Mouse (Mus musculus) thymus, adult 18-20 months (tissue): ENCODE measurements around the gene Gdpd5.
A peak's percentile ranks its signal among the peaks of the same experiment; 100 is the strongest.

Experiments used
- DNase-seq, 2 experiments: peaks; one replicate each; pipeline ENCODE4 v3.0.0; 2022; ENCODE audit warnings: mixed read lengths in 2 of 2

The Gdpd5 gene

DNA sequence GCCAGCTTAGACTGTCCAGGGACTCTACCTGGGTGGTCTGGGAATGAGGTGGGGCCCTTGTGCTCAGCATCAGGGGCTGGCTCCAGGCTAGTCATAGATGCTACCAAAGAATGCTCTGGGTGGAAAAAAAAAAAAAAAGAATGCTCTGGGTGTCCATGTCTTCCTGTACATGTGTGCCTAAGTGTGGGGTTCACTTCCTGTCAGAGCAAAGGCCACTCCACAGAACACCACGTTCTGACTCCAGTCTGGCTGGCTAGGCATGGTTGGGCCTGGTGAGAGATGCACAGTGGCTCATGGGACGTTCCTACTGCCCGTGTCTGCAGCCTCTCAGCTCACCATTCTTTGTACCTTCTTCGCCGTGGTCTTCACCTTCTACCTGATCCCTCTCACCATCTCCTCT is 67.4 kb downstream of the Gdpd5 start:
- DNase-seq = no peak

DNA sequence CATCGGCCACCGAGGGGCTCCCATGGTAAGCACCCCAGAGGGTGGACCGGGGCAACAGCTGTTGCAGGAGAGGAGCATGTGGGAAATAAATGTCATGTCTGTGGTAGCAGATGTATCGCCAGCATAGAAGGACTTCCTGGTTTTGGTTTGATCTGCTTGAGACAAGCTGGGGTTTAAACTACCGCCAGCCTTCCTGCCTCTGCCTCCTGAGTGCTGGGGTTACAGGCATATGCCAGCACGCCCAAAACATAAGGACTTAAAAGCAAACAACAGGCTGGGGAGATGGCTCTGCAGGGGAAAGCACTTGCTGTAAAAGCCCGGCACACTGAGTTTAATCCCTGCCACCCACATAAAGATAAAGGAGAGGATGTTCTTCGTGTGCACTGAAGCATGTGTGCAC is 67.8 kb downstream of the Gdpd5 start:
- DNase-seq = peak in 1 of 2 experiments; percentile 23

DNA sequence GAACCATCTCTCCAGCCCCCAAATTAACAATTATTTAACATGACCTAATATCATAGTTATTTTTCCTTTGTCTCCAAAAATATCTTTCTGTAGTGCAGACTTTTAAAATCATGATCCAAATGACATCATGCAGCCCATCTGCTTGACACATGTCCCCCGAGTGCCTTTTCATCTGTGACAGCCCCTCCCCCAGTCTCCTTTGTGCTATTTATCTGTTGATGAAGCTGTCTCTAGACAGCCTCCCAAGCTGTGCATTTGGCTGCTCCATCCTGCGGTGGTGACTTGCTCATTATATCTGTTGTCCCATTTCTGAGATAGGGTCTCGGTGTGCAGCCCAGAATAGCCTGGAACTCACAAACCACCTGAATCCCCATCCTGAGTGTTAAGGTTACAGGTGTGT is 68.5 kb downstream of the Gdpd5 start:
- no peak for DNase-seq

DNA sequence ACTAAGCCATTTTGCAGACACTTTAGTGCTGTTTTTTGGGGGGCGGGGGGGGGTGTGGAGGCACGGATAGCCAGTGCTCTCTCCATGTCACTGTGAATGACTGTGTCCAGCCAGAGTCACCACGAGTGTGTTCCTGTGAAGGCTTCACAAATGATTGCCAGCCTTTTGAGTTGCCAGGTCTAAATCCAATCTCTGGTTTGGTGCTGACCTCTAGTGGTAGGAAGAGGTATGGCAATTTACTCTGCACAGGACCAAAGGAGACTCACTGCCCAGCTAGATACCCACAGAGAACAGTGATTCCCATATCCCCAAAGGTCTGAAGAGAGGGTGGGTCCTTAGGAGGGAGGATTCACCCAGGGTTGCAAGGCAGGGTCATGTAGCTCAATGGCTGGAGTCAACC is 69.5 kb downstream of the Gdpd5 start:
- peak in 1 of 2 experiments; percentile 35 for DNase-seq

DNA sequence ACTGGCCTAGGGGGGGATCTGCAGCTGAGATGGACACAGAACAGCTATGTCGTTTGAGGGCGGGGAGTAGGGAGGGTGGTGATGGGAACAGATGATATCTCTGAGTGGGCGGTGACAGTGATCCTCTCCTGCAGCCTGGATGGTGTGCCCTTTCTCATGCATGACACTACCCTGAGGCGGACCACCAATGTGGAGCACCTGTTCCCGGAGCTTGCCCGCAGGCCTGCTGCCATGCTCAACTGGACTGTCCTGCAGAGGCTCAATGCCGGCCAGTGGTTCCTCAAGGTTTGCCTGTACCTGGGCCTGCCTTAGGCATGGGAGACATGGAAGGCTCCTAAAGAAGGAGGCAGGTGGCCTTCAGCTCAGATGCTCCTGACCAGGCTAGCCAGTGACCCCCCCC is 71.6 kb downstream of the Gdpd5 start:
- DNase-seq = no peak

DNA sequence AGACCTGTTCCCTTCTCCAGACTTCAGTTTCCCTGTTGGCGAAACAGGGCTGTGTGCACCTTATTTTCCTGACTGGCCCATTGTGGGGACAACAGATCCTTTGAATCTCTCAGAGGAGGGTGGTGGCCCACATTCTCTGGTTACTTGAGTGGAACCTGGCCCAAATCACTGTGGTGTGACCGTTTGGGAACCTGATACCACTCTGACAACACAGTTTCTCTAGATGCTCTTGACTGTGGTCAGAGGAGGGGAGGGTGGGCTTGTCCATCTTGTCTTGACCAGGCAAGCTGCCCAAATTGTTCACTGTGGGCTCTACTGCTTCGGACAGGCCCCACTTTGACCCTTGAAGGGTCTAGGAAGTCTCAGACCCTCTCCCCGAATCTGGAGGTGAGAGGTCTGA is 72.8 kb downstream of the Gdpd5 start:
- DNase-seq = no peak

DNA sequence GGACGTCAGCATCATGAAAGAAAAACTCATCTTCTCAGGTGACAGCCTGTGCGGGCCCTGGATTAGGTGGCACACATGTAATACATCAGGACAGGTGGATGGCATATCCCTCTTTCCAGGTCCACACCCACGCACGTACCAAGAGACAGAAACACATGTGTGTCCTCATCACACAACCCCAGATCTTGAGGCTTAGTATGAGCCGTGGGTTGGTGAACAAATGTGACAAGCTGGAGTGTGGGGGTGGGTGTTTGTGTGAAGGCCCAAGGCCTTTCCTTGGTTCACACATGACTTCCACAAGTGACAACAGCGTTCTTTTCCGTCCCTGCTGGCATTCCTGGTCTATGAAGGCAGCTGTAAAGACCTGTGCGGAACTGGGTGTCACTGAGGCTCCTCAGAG is 77.6 kb downstream of the Gdpd5 start:
- DNase-seq = no peak

DNA sequence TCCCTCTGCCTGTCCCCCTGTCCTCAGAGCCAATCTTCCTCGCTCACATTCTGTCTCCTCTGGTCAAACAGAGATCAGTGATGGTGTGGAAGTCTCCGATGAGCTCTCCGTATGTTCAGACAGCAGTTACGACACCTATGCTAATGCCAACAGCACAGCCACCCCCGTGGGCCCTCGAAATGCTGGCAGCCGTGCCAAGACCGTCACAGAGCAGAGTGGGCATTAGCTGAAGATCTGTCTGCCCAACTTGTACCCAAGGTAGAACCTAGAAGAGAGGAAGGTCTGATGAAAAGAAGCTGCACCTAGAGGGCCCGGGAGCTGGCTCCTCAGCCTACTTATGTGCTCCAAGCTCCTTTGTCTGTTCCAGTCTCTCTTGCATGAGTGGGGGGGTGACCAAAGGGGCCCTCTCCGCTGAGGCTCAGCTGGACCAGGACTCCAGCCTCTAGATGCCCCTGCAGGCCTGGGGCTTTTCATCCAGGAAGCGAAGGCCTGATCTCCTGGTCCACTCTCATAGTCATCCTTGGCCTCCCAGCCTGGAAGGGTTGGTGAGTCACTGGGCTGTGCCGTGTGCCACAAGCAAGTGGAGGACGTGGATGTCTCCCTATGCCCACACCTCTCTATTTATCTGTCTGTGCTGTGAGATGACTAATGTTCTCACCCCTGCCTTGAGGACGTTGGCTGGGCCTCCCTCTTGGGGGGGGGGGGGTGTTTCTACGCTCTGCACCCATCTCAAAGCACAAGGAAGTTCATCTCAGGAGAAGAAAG is 78.9 kb downstream of the Gdpd5 start:
- DNase-seq = no peak

DNA sequence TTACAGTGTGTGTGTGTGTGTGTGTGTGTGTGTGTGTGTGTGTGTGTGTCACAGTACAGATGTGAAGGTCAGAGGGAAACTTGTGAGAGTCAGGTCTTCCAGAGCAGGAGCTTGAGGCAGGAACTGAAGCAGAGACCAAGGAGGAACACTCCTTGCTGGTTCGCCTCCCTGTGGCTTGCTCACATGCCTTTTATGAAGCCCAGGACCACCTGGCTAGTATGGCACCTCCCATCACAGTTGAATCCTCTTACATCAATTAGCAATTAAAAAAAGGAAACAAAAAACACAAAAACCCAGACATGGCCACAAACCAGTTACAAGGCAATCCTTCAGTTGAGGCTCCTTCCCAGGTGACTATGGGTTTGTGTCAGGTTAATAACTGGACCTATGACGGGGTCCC is 81.9 kb downstream of the Gdpd5 start:
- DNase-seq = no peak

DNA sequence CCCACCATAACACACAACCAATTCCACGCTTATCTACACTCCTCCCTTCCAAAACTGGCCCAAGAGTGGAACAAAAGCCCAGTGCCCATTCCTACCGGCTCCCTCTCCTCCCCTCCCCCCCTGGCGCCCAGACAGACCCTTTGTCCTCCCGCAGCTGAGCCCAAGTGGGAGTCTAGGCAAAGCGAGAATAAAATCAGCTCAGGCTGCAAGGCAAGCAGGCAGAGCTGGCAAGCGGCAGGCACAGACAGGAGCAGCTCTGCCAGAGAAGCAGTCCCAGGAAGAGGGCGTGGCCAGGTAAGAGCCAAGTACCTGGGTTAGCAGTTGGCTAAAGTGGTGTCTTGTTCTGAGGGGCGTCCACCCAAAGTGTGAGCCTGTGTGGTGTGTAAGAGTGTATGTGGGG is 84.6 kb downstream of the Gdpd5 start, which contains the start of gene Klhl35:
Gene Klhl35 (plus strand): TSS at position 194 of the 400 bp plus-strand sequence.
- no peak for DNase-seq

DNA sequence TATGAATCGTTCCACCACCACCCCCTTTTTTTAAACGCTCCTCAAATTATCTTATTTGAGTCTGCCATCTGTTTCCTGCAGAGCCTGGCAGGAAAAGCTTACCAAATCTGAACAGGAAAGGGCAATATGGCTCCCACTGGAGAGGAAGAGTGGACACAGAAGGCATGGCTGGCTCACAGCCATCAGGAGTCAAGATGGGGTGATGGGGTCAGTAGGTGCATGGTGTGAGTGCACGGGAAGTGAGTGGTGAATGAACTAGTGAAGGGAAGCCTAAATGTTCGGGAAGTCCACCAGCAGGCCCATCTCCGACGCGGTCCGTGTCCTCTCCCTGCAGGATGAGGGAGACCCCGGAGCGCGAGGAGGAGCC is 86.7 kb downstream of the Gdpd5 start:
- no peak for DNase-seq

DNA sequence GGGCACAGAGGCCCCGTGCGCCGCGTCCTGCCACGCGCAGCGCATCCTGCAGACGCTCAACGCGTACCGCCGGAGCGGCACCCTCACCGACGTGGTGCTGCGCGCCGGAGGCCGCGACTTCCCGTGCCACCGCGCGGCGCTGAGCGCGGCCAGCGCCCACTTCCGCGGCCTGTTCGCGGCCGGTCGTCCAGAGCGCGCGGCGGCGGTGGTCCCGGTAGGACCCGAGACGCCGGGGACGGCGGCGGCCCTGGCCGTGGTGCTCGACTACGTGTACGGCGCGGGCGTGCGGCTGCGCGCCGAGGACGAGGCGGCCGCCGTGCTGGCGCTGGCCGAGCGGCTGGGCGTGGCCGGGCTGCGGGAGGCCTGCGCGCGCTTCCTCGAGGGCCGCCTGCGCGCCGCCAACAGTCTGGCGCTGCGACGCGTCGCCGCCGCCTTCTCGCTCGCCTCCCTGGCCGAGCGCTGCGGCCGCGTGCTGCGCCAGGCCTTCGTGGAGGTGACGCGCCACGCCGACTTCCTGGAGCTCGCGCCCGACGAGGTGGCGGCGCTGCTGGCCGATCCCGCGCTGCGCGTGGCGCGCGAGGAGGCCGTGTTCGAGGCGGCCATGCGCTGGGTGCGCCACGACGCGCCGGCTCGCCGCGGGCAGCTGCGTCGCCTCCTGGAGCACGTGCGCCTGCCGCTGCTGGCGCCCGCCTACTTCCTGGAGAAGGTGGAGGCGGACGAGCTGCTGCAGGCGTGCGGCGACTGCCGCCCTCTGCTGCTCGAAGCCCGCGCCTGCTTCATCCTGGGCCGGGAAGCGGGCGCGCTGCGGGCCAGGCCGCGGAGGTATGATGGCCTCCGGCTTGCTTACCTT is 87.3 kb downstream of the Gdpd5 start:
- DNase-seq = peak; percentile 69

DNA sequence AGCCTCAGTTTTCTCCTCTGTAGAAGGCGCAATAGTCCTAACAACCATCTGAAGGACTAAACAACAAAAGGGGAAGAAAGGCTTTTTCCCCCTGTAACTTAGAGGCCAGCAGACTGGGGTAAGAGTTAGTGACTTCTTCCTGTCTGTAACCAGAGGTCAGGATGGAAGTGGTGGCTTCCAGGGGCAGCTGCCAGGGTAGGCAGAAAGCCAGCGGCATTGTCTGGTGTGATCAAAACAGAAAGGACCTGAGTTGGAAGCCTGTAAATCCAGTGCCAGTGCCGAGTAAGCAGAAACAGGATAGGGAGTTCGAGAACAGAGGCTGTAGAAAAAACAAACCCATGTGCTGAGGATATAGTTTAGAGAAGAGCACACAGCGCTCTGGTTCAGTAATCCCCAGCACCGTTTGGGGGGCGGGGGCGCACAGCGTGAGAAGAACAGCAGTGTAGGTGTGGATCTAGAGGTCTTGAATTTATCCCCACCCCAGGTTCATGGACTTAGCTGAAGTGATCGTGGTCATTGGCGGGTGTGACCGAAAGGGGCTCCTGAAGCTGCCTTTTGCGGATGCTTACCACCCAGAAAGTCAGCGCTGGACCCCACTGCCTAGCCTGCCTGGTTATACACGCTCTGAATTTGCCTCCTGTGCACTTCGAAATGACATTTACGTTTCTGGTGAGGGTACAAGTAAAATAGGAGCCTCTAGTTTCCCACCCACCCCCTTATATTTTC is 88.6 kb downstream of the Gdpd5 start:
- no peak for DNase-seq

DNA sequence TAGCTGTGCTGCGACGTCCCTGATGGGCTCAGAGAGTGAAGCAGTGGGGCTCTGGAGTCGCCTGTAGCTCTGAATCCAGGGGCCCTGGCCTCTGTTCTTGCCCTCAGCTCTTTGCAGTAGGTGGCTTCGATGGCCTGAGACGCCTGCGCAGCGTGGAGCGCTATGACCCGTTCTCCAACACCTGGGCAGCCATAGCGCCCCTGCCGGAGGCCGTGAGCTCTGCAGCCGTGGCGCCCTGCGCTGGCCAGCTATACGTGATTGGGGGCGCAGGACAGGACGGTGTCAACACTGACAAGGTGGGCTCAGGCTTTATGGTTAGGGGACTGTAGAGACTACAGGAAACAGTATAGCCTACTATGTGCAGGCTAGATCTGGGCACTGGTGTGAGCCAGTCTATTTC is 90.4 kb downstream of the Gdpd5 start:
- DNase-seq = no peak

DNA sequence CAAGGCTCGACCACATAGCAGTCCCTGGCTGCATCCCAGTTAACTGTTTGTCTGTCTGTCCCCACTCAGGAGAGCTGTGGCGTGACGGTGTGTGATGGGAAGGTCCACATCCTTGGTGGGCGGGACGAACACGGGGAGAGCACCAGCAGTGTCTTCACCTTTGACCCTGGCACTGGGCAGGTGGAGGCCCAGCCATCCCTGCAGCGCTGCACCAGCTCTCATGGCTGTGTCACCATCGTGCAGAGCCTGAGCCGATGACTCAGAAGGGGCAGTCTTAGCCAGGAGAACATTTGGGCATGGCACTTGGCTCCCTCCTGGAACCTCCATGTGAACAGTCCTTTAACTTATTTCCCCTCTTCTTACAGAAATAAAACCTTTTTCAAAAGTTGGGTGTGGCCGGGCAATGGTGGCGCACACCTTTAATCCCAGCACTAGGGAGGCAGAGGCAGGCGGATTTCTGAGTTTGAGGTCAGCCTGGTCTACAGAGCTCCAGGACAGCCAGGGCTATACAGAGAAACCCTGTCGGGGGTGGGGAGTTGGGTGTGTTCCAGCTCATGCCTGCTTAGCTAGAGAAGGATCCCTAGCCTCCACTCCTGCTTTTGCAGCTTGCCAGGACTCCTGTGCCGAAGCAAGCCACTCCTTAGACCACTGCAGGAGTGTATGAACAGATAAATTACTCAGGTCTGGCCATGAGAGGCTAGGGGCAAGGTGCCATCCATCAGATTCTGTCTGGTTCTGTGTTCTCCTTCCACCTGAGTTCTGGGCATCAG is 92.6 kb downstream of the Gdpd5 start:
- no peak for DNase-seq

DNA sequence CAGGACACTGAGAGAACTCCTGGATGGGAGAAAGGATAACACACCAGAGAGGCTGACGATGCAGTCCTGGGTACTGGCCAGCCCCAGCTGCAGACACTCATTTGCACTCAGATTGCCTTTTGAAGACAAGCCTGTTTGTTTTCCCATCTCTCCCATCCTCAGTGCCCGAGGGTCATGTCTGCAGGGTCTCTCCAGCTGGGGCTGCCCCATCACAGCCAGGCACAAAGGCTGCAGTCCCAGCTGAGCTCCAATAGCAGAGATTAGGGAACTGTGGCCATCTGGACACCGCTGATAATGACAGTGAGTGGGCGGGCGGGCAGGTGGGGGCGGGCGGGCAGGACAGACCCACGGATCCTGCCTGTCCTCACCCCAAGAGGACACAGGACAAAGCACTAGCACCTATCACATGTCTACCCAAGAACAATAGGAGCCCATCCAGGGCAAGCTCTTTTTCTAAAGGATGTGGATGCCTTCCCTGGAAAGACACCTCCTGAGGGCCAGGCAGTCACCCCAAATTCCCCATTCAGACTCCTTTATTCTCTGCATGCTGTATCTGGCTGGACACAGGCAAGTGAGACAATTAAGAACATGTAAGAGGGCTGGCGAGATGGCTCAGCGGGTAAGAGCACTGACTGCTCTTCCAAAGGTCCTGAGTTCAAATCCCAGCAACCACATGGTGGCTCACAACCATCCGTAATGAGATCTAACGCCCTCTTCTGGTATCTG is 93.8 kb downstream of the Gdpd5 start:
- DNase-seq = no peak

DNA sequence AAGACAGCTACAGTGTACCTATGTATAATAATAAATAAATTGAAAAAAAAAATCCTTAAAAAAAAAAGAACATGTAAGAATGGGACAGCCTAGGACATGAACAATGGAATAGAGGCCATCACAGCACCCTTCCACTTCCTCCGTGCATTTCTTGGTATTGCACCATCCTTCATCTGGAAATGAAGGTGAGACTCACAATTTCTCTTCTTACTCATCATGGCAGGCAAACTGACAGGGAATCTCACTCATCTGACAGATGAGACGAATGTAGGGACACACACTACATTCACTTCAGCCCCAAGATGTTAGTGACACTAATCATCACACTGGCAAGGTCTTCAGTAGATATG is 94.3 kb downstream of the Gdpd5 start:
- no peak for DNase-seq

DNA sequence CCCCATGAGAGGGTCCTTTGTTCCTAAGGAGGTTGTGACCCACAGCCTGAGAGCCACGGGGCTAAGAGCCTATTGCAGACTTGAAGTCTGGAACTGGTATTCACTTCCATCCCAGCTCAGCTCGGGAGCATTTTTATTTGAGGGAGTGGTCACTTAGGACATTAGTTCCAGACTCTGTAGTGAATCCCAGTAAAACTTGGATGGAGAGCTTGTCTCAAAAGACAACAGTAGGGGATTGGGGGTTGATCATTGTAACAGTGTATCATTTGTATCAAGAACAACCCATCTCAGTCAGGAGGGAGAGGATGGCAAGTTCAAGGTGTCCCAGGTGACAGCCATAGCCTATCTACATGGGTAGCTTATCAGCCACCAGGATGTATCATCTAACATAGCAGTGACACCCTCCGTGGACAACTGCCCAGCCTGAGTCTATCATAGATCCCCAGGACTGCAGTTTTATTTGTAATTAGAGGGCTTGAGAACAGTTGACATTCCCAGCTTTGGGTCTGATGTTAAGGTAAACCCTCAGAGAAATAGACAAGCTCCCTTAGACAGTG is 95.4 kb downstream of the Gdpd5 start:
- DNase-seq = no peak

DNA sequence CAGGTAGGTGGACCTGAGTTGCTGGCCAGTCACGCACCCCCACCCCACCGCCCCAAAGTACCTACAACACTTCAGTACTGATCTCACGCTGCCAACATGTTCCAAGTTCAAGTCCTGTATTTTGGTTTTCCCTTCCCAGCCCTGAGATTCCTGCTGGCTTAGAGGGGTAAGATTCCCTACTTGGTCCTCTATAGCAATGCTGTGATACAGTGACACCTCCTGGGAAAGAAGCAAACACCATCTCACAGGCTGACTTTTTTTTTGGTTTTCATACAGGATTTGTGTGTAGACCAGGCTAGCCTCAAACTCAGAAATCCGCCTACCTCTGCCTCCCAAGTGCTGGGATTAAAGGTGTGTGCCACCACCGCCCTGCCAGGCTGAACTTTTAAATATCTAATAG is 96.0 kb downstream of the Gdpd5 start:
- DNase-seq = no peak

DNA sequence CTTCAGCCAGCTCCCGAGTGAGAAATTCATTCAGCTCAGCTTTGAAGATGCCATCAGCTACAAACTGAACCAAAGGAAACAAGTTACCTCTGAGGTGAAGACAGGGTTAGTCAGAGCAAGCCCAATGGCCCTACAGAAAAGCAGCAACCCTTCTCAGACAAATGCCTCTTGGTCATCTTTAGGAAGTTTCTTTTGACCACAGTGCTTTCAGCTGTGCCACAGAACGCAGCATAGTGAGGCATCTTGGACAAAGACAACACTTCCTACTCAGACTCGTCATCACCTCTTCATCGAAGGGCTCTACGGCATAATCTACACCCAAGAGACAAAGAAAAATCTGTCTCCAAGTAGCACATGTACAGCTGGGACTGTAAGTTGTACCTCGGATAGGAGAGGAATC is 101.4 kb downstream of the Gdpd5 start:
- no peak for DNase-seq

DNA sequence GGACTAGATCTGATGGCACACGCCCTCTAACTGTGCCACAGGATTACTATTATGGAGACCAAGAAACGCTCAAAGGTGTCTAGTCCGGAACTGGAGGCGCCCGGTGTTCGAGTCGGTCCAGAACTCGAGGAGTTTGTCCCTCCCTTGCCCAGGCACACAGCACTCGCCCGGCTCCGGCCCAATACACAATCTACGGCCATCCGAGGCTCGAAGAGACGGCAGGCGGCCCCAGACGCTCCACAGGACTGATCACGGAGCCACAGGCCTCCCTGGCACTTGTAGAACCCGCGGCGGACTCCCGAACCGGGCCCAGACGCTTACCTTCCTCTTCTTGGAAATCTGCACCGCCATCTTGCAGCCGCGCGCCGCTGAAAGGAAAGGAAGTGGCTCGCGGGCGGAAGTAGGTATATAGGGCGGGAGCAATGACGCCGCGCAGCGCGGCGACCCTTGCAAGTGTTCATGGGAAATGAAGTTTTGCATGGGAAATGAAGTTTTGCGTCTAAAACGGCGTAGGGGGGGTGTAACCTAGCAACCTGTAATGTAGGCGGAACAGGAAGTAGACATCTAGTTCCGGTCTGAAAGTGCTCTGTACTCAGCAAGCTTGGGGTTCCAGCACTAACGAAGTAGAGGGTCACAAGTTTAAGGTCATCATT is 102.2 kb downstream of the Gdpd5 start, which contains the start of gene Rps3:
Gene Rps3 (minus strand): TSS at position 468 of the 653 bp plus-strand sequence.
- DNase-seq = peak; percentile 90 to 94
